Mouse (Mus musculus) kidney, embryonic 16.5 days (tissue): ENCODE measurements at regions not wholly inside any gene's neighbourhood (a gene's known extent, or its start where the extent isn't known, plus 50 kb on each side); places are given as distances from the start of the nearest gene placed in this dataset.
A peak's percentile ranks its signal among the peaks of the same experiment; 100 is the strongest.

ENCODE experiments used
- ATAC-seq: fragments of 200-750 bp; cut with Nextera tagmentation; 2 replicates; pipeline ENCODE4 v1.8.0; 2017; ENCODE audit warnings: moderate TSS enrichment; ENCODE audit not compliant: low FRiP score, low TSS enrichment
- H3K27ac ChIP-seq: fragments of 300-500 bp; sonication (generic); 2 replicates; pipeline ENCODE4 v1.5.1; 2014; ENCODE audit warnings: low read length
- H3K27me3 ChIP-seq: fragments of 300-500 bp; sonication (generic); 2 replicates; pipeline ENCODE4 v1.6.1; 2014; ENCODE audit warnings: low read length, control low read depth, mixed read lengths; ENCODE audit not compliant: insufficient read depth
- H3K36me3 ChIP-seq: fragments of 300-500 bp; sonication (generic); 2 replicates; pipeline ENCODE4 v1.6.1; 2014; ENCODE audit warnings: low read length, control low read depth, mixed read lengths; ENCODE audit not compliant: insufficient read depth
- H3K4me1 ChIP-seq: fragments of 300-500 bp; sonication (generic); 2 replicates; pipeline ENCODE4 v1.6.1; 2014; ENCODE audit warnings: low read length, control low read depth, mixed read lengths; ENCODE audit not compliant: insufficient read depth
- H3K4me2 ChIP-seq: fragments of 300-500 bp; sonication (generic); replicated peaks from 2 replicates; pipeline ENCODE4 v1.6.1; 2014; ENCODE audit warnings: low read depth, low read length
- H3K4me3 ChIP-seq: fragments of 300-500 bp; sonication (generic); 2 replicates; pipeline ENCODE4 v1.5.1; 2014; ENCODE audit warnings: mild to moderate bottlenecking, low read length
- H3K9ac ChIP-seq: fragments of 300-500 bp; sonication (generic); replicated peaks from 2 replicates; pipeline ENCODE4 v1.6.1; 2014; ENCODE audit warnings: low read length
- H3K9me3 ChIP-seq: fragments of 300-500 bp; sonication (generic); 2 replicates; pipeline ENCODE4 v1.6.1; 2016; ENCODE audit warnings: low read length, control low read depth
- WGBS: fragments of 180-500 bp; shearing (Covaris S2); extraction: QIAGEN DNeasy Blood & Tissue Kit; methylation state at CpG from one replicate; pipeline ENCODE4 v1.1.7; 2014; 5-methylcytosine and 5-hydroxymethylcytosine counted together

DNA sequence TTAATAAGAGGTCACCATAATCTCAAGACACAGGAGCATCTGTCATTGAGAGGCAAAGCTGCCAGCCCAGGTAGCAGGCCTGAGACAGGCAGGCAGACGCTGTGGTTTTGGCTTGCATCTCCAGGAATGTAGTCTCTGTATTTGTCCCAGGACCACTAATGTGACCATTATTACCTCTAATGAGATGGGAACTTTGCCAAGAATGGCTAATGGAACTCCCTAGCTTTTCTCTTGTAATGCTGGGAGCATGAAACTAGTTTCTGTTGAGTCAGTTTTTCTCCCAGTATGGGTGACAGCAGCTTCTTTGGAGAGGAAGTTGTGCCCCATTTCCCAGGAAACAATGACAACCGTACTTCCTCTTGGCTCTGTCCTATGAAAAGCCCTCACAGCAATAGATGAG, 178.5 kb downstream of the Abcc12 start:
- ATAC-seq: no peak
- H3K36me3 ChIP-seq: no peaks in the 10 kb centered on the region
- H3K27me3 ChIP-seq: no peaks in the 10 kb centered on the region
- H3K4me1 ChIP-seq: no peaks in the 10 kb centered on the region
- WGBS: 65% methylated on average over 2 of the region's 2 CpGs
- no peak overlapping the region for H3K4me3 ChIP-seq
- no peak overlapping the region for H3K27ac ChIP-seq
- no peak overlapping the region for H3K9ac ChIP-seq
- no peaks in the 10 kb centered on the region for H3K9me3 ChIP-seq
- no peak overlapping the region for H3K4me2 ChIP-seq

DNA sequence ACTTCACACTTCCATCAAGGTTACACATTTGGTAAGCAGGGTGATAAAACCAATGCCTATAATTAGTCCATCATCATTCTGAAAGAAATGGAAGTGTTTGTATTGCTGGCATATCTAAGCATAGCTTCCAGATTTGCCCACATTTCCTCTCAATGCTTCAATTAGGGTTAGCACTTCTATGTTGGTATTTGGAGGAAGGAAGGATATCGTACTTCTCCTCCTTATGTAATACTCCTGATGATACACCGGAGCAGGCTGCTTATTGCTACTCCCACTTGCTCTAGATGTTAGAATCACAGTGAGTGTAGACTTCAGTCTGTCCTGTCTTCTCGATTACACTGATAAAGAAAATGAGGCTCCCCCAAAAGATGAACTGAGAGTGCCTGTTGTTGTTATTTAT, 185.4 kb downstream of the Abcc12 start:
- Histone ChIP-seq H3K27ac (no peak overlapping the region), H3K9ac (no peak overlapping the region), H3K4me1 (no peaks in the 10 kb centered on the region), H3K36me3 (no peaks in the 10 kb centered on the region), H3K27me3 (no peaks in the 10 kb centered on the region), H3K4me2 (no peak overlapping the region), H3K4me3 (no peak overlapping the region), H3K9me3 (no peaks in the 10 kb centered on the region)
- WGBS: 86% methylated on average over 3 of the region's 3 CpGs
- ATAC-seq: no peak

DNA sequence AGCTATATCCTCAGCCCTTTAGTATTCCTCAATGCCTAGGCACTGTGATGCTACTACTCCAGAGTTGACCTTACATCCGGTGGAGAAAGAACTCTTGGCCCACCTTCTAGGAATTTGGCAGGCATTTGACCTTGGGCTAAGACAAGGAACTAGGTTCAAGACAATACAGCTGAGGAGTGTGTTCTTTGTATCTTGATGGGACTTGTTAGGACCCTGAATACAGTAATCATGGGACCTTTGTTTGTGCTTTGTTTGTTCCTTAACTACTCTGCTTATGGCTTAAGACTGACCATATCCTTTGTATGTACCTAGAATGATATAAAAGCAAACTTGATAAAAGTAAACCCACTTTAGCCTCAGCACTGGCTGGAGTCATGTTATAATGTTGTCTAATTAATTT, 186.7 kb downstream of the Abcc12 start:
- Histone ChIP-seq H3K9me3 (no peaks in the 10 kb centered on the region), H3K27ac (no peak overlapping the region), H3K4me2 (no peak overlapping the region), H3K27me3 (no peaks in the 10 kb centered on the region), H3K4me1 (no peaks in the 10 kb centered on the region), H3K36me3 (no peaks in the 10 kb centered on the region), H3K4me3 (no peak overlapping the region), H3K9ac (no peak overlapping the region)
- ATAC-seq: no peak
- 87% methylated on average over 1 of the region's 1 CpGs for WGBS

GRCm38 (mm10) chr8:86393374-86393773, 187.1 kb downstream of the Abcc12 start:
- H3K4me1 ChIP-seq: no peaks in the 10 kb centered on the region
- ATAC-seq: no peak
- no peak overlapping the region for H3K9ac ChIP-seq
- no peak overlapping the region for H3K4me3 ChIP-seq
- H3K4me2 ChIP-seq: no peak overlapping the region
- 85% methylated on average over 2 of the region's 2 CpGs for WGBS
- H3K9me3 ChIP-seq: no peaks in the 10 kb centered on the region
- no peaks in the 10 kb centered on the region for H3K36me3 ChIP-seq
- H3K27ac ChIP-seq: no peak overlapping the region
- no peaks in the 10 kb centered on the region for H3K27me3 ChIP-seq

GRCm38 (mm10) chr8:86390715-86391114, 189.8 kb downstream of the Abcc12 start:
- H3K9me3 ChIP-seq: no peaks in the 10 kb centered on the region
- H3K27me3 ChIP-seq: no peaks in the 10 kb centered on the region
- H3K4me2 ChIP-seq: no peak overlapping the region
- no peaks in the 10 kb centered on the region for H3K4me1 ChIP-seq
- H3K27ac ChIP-seq: no peak overlapping the region
- no peak for ATAC-seq
- WGBS: 89% methylated on average over 8 of the region's 8 CpGs
- no peak overlapping the region for H3K4me3 ChIP-seq
- no peak overlapping the region for H3K9ac ChIP-seq
- no peaks in the 10 kb centered on the region for H3K36me3 ChIP-seq

GRCm38 (mm10) chr8:86389690-86390671, 190.5 kb downstream of the Abcc12 start:
- Histone ChIP-seq H3K27ac (no peak overlapping the region), H3K4me1 (no peaks in the 10 kb centered on the region), H3K27me3 (no peaks in the 10 kb centered on the region), H3K36me3 (no peaks in the 10 kb centered on the region), H3K4me2 (no peak overlapping the region), H3K4me3 (no peak overlapping the region), H3K9me3 (no peaks in the 10 kb centered on the region), H3K9ac (no peak overlapping the region)
- peak; percentile 87 for ATAC-seq
- 36% methylated on average over 3 of the region's 3 CpGs for WGBS

DNA sequence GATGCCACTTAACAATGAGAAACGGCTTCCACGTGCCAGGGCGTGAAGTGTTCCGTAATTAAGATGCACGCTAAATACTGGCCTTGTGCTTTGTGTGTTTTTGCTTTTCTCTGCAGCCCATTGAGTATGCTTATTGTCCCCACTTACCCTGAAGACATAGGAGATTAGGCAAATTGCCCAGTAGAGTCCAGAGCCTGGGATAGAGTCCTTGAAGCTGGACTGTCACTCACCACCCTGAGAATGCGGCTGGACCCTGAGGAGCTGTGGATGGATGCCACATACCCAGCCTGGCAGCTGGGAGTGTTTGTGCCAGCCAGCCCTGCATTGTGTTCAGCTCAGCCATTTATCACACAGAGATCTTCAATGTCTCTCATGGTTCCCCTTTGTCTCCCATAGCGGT, 195.2 kb downstream of the Abcc12 start:
- Histone ChIP-seq H3K36me3 (no peaks in the 10 kb centered on the region), H3K4me3 (no peak overlapping the region), H3K27me3 (no peaks in the 10 kb centered on the region), H3K9me3 (no peaks in the 10 kb centered on the region), H3K9ac (no peak overlapping the region), H3K4me1 (no peaks in the 10 kb centered on the region), H3K27ac (no peak overlapping the region), H3K4me2 (no peak overlapping the region)
- no peak for ATAC-seq
- 95% methylated on average over 7 of the region's 7 CpGs for WGBS

GRCm38 (mm10) chr8:86381977-86382376, 198.5 kb downstream of the Abcc12 start:
- ATAC-seq: no peak
- Histone ChIP-seq H3K9ac (no peak overlapping the region), H3K4me2 (no peak overlapping the region), H3K4me3 (no peak overlapping the region), H3K36me3 (no peaks in the 10 kb centered on the region), H3K27ac (no peak overlapping the region), H3K4me1 (no peaks in the 10 kb centered on the region), H3K9me3 (no peaks in the 10 kb centered on the region), H3K27me3 (no peaks in the 10 kb centered on the region)
- WGBS: 81% methylated on average over 10 of the region's 10 CpGs

- H3K36me3 ChIP-seq: no peaks in the 10 kb centered on the region
- H3K27me3 ChIP-seq: no peaks in the 10 kb centered on the region
- no peak overlapping the region for H3K27ac ChIP-seq
- no peak overlapping the region for H3K9ac ChIP-seq
- H3K9me3 ChIP-seq: no peaks in the 10 kb centered on the region
- no peak overlapping the region for H3K4me3 ChIP-seq
- no peak overlapping the region for H3K4me2 ChIP-seq
- ATAC-seq: no peak
- no peaks in the 10 kb centered on the region for H3K4me1 ChIP-seq
- 70% methylated on average over 5 of the region's 5 CpGs for WGBS
Observed at GRCm38 (mm10) chr8:86368062-86368461, 212.4 kb downstream of the Abcc12 start.

- WGBS: 96% methylated on average over 4 of the region's 4 CpGs
- no peak overlapping the region for H3K4me2 ChIP-seq
- no peak overlapping the region for H3K4me3 ChIP-seq
- no peaks in the 10 kb centered on the region for H3K36me3 ChIP-seq
- H3K9me3 ChIP-seq: no peaks in the 10 kb centered on the region
- ATAC-seq: no peak
- no peaks in the 10 kb centered on the region for H3K27me3 ChIP-seq
- no peak overlapping the region for H3K27ac ChIP-seq
- H3K4me1 ChIP-seq: no peaks in the 10 kb centered on the region
- no peak overlapping the region for H3K9ac ChIP-seq
Observed at GRCm38 (mm10) chr8:86366636-86367035, 213.8 kb downstream of the Abcc12 start.
